Mouse (Mus musculus) spleen, adult 2 months (tissue): ENCODE results near the gene Ptprj.

Experiments
- CTCF ChIP-seq: fragments of 200-500 bp; IDR thresholded peaks from 2 replicates; pipeline ENCODE4 v1.5.1; 2011; ENCODE audit warnings: mild to moderate bottlenecking, inconsistent platforms; ENCODE audit not compliant: insufficient read depth, insufficient read length, insufficient replicate concordance; ENCODE audit errors: extremely low read depth
- POLR2A ChIP-seq: fragments of 200-500 bp; IDR thresholded peaks from 2 replicates; pipeline ENCODE4 v1.6.1; 2011; ENCODE audit warnings: low read depth, low read length, inconsistent platforms

DNA sequence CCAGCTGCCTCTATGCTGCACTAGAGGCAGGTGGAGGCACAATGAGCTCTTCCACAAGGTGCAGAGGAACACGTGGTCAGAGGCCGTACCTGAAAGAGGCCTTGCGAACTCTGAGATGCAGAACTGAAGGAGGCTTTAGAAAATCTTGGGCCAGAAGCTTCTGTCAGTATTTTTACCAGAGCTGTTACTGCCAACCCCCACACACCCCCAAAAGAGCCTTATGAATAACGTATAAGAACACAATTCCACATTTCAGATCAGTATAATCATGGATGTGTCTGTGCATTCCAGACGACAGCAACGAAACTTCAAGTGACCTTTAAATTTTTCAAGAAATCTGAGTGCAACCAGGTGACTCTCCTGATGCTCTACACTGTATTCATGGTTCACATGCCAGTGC lies 98.9 kb downstream of the Ptprj start:
- TF ChIP-seq CTCF (no peak), POLR2A (no peak)
